Mouse (Mus musculus): ENCODE data around the gene Lgr5. TPM values are rescaled to one million over a fixed set of nuclear protein-coding genes. Genes with fewer than 3 reads are reported as not detected.

The Lgr5 gene
- 10 to 100 TPM; 16.7 to 18.4 TPM for total RNA-seq (2021)
- long read RNA-seq, experiment 1, full-length matches to known transcripts, result 1 of 4 reads
- long read RNA-seq, experiment 1, partial matches to known transcripts, result 2 of 4 reads
- long read RNA-seq, experiment 1, other reads (novel, unspliced or antisense), result 1 of 4 reads
- long read RNA-seq, experiment 2, full-length matches to known transcripts, result 4 of 6 reads
- long read RNA-seq, experiment 2, partial matches to known transcripts, result 2 of 6 reads
- long read RNA-seq, experiment 2, other reads (novel, unspliced or antisense), result 0 of 6 reads

DNA sequence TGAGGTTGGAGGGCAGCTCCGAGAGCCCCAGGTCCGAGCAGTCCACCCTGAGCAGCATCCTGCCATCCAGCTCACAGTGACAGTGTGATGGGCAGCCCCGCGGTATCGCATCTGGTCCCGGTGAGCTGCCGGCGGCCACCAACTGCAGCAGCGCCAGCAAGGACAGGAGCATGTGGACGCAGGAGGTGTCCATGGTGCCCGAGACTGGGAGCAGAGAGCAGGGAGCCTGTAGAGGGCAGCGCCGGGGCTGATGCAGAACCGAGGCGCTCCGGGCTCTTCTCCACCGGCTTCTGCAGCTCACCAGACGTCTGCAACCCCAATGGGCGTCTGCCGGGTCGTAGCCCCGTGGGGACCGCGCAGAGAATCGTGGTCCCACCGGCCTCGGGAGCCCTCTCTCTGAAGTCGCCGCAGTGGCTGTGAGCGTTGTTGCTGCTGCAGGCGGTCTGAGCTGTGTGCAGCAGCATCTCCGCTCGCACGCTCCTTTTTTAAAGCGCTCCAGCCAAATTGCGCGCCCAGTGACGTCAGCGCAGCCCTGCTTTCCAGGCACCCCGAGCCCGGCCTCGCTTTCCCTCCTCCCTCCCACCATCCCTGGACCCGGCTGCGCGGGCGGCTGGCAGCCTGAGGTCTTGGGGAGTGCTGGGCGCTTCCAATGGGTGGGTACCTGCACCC is at the start of gene Lgr5:
TSS of gene Lgr5 (minus strand) at position 480 of the 669 bp plus-strand sequence.
- peak; percentile 72 to 74 for DNase-seq

DNA sequence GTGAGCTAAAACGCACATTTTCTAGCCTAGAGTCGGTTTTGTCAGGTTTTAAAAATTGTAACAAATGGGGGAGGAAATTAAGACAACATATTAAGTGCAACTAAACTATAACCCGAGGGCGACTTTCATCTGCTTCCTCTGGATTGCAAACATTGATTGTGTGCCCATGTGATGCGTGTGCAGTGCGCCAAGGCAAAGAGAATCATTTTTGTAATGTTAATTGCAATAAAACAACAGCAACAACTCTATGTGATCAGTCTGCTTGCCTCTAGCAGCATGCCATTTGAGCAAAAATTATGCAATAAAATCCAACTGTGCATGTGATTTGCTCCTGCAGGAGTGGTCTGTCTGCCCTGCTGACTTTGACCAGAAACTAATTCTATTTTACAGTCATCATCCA is 39.1 kb upstream of the Lgr5 start:
- DNase-seq, result no peak

DNA sequence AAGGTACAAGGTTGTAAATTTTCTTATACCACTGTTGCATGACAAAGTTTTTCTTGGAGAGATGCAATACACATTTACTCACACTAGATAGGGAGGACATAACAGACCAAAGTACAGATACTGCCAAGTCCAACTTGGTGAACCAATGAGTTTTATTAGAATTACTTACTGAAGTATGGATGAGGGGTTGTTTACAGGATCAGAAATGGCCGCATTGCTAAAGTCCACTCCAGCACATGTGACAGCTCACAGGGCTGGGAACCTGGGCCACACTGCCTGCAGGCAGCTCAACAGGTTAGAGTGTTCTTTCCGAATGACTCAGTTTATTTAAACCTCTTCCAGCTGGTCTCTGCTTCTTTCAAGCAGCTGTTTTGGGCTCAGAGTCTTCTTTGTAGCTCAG is 37.4 kb upstream of the Lgr5 start:
- DNase-seq, result no peak

DNA sequence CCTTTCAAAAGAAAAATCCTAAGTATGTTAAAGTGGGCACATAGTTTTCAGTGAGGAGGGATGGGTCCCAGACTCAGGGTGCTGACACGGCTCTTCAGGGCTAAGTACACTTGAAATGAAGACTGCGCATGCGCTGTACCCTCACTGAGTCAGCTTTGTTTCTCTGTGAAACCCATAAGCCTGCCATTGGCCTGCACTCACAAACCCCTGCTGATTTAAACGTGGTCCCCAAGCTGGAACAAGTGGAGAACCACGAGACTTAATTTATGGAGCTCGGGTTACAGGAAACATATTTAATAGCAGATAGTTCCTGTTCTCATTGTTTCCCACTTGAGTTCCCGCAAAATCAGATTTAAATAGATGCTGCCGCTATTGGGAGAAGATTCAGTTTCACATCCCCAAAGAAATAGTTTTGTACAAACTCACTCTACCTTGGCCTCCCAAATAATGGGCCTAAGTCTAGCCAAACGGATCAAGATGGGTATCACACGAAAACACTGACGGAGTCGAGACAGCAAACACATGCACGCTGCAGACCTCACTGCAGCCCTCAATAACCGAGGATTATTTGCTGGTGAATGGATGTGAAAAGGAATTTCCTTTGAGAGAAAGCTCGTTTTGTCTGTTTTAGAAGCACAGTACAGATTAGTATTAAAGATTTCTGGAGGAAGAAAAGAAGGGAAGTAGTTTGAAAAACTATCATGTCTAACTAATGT is 36.5 kb upstream of the Lgr5 start:
- peak in 1 of 2 experiments; percentile 1 for DNase-seq

DNA sequence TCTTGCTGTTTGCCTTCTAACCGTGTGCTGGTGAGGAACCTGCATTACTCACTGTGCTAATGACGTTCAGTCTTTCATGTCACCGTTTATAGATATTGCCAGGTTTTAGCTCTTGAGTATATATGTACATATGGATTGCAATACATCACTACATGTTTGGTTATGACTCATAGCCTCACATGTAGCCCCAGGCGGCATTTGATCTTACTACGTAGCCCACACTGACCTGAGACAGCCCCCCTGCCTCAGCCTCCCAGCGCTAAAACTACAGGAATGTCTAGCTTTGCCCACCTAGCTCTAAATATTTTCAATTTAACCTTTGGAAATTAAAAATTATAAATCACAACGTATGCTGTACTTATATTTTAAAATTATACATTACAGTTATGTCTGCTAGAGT is 35.9 kb upstream of the Lgr5 start:
- no peak for DNase-seq

DNA sequence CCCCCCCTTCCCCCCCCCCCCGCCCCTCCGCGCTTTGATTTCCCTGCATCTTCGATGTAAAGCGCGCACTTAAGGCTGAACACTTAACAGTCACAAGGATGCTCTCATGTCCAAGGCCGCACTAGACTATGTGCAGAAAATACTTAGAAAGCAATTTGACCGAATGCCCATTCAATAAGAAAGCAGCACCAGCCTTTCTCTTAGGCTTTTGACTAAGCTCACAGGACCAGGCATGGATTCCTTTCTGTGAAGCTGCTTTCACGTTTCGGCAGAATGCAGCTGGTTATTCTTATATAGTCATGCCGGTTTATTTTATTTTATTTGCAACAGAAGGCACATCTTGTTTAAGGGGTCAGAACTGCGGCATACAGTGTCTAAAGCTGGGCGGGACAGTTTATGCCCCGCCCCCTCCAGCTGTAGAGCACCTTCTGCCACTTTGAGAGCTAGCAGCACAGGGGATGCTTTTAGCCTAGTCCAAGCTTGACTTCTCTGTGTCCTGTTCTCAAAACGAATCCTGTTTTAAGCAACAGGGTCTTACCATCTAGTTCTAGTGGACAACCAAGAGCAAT is 30.8 kb upstream of the Lgr5 start:
- DNase-seq, result no peak

DNA sequence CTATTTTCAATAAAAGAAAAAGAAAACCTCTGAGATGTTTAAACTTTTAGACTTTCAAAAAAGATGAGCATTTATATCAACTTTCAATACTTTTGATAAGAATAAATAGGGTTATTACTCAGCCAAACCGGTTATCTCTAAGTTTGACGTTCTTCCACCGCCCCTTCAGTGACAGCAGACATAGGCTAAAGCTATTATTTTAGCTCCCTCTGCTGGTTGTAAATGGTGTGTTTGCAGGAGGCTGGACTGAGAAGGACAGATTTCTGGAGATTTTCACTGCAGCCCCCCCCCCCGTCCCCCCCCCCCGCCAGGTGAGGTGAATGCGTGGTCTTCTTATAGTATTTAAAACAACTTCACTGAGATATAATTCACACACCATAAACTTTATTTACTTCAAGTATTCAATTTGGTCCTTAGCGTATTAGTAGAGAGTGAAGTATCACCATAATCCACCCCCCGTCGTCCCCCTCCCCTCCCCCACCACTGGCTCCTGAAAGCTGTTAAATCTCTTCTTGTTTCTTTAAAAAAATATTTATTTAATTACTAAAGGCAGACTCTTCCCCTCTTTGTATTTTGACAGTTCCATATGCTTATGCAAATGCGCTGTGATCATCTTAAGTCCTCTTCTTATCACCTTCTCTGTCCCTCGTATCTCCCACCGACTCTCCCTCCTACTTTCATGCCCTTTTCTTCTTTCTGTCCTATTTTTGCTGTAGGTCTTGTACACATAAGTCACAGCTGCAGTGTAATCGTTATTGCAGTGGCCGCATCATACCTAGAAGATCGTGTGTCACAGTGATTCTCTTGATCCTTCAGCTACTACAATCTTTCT is 30.1 kb upstream of the Lgr5 start:
- DNase-seq, result peak; percentile 2 to 32

DNA sequence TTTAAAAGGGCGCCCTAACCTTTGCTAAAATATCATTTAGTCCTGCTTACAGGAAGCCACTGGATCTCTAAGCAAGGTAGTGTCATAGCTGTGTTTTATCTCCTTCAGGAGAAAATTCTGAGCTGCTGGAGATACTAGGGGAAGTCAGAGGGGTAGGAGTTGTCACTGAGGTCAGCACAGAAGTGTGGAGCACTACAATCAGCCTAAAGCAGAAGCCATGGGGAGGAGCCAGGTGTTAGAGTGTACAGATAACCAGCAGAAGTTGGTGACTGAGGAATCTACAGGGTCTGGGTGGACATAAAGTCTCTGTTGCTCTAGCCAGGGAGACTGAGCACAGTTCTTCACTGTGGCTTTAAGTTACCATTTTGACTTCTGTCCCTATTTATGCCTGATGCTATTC is 8.2 kb upstream of the Lgr5 start:
- DNase-seq, result no peak

DNA sequence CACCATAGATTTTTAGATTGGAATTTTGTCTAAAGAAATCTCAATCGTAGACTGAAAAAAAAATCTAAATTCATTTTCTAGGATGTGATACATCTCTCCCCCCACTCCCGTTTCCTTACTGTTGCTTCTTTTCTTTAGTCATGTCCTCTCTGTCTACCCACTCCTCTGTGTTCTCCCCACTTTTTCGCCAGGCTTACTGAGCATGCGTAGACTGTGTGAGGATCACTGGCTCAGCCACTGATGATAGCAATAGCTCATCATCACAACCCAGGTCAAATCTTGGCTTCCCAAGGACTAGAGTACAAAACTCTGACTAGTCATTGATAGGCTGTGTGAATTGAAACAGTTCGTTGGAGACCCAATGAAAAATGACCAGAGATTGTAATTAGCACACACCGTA is 6.1 kb upstream of the Lgr5 start:
- DNase-seq, result no peak

DNA sequence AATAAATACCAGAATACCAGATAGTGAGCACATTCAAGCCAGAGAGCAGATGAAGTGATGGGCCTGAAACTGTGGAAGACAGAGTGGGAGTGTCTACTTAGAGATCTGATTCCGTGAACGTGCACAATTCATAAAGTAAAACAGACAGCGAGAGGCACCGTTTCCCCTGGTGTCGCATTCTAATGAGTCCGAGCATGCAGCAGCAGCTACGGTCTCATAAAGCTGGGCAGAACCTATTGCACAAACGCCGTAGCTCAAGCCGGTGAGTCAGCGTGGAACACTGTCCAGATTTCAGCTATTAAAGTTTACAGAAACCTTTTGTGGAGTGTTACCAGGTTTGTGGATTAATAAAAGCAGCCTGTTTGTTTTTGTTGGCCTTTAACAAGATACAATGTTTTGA is 5.6 kb upstream of the Lgr5 start:
- no peak for DNase-seq

DNA sequence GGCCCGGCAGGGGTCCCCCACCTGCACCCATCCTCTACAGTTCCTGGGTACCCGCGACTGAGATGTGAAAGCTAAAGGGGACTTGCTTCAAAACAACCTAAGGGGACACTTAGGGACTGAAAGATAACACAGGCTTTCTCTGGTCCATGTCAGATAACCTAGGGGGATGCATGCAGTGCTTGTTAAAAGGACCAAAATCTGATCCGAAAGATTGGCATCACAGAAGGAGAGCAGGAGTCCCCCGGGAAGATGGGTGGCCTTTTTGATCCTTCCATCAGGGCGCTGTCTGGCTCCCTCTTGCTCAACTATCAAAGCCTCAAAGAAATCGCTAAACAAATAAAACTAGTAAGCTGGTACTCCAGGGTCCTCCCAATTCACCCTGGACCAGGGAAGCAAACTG is 399 bp upstream of the Lgr5 start:
- DNase-seq, result no peak

DNA sequence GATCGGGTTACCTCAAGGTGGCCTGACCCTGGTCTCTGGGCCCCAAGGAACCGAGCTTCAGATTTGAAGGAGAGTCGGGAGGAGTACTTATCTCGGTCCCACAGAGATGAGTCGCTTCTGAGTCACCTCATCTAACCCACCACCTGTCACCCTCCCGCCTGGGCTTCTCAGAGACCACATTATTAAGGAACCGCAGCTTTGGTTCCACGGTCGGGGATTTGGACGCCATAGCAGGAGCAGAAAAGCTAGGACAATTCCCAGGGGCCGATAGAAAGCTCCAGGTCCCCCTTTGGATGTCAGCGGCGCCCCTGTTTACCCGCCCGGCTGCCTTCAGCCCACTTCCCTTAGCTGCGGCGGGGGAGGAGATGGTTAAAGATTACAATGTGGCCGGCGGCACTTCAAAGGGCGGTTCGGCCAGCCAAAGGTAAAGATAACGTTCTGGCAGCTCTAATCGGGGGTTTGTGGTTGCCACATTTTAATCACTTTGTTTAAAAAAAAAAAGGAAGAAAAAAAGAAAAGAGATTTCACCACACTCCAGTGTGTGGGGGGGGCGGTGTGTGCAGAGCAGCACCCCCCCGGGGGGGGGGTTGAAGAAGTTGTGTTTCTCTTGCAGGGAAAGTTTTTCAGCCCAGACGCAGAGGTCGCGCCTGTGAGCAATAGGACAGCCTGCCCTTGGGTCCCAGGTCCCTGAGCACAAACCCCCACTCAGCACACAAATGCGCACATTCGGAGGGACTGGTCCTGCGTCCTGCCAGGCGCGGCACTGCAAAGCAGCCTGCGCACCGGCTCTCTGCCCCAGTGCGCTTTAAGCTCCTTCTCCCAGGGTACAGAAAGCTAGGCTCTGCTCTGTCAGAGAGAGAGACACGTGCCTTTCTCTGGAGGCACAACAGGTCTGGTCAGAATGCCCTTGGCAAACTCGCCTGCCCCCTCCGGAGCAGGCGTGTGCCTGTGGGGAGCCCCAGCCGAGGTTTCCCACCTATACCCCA is 1.0 kb downstream of the Lgr5 start:
- DNase-seq, result peak; percentile 20 to 23

DNA sequence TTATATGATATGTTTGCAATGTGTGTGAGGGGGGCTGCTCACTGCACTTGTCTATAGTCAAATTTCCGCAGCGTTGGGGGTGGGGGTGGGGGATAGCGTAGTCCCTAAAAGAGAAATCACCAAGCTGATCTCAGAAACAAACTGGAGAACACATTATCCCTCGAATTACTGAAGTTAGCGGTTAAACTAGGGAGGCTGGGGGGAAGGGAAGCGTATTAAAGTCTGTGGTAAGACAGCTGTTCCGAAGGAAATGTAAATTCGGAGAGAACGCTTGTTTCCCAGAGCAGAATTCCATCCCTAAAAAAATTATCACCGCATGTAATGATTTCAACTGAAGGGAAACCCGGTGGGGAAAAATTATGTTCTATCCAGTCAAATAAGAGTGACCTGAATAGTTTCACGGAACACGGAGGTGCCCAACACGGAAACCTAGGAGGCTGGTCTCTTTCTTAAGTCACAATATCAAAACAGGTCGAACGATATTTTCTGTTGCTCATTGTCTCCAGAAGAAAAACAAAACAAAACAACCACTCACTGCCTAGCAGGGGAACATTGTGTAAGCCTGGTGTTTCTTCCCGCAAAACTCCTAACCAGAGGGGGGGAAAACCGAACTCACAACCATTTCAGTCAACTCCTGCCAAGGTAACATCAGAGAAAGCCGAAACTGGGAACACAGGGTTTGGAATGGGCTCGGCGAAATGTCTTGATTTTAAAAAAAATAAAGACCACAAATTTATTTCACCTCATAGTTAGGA is 1.9 kb downstream of the Lgr5 start:
- no peak for DNase-seq

DNA sequence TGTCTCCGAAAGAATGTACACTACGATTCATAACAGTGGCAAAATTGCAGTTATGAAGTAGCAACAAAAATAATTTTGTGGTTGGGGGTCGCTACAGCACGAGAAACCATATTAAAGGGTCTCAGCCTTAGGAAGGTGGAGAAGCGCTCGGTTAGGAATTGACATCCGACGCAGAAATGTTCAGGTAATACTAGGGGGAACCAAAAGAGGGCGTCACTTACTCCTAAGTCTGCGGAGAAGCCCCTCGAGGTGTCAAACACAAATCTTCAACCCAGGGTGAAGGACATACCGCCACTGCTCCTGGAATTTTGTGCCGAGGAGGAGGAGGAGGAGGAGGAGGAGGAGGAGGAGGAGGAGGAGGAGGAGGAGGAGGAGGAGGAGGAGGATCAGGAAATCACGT is 2.9 kb downstream of the Lgr5 start:
- DNase-seq, result no peak

DNA sequence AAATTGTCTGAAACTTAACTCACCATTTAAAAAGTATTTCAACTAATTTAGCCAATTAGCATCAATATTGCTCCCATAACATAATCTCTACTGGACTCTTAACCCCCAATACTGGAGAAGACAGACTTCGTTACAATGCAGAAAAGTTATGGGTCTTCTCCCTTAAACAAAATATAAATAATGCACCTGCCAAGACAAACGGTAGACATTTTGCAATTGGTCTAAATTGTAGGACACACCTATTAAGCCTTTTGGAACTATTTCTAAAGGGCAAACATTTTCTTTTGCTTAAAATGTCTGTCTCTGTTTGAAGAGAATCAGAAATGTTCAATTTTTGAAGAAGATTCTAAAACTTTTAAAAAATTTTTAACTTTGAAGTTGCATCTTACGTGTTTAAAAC is 4.5 kb downstream of the Lgr5 start:
- no peak for DNase-seq

DNA sequence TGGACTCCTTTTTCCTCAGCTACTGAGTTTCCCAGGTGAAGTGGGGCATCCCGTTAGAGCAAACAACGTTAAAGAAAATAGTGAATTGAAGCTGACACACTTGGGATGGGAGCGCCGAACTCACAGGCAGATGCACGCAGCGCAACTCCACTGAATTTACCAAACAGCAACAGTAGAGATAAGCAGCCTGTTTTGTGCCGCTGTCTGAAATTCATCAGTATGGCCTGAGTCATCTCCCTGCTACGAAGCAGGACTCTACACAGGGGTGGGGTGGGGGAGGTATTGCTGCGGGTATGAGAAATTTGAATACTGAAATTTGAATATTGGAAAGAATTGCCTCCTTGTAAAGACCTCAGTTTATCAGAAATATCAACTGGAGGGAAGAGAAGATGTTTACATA is 5.6 kb downstream of the Lgr5 start:
- DNase-seq, result no peak

DNA sequence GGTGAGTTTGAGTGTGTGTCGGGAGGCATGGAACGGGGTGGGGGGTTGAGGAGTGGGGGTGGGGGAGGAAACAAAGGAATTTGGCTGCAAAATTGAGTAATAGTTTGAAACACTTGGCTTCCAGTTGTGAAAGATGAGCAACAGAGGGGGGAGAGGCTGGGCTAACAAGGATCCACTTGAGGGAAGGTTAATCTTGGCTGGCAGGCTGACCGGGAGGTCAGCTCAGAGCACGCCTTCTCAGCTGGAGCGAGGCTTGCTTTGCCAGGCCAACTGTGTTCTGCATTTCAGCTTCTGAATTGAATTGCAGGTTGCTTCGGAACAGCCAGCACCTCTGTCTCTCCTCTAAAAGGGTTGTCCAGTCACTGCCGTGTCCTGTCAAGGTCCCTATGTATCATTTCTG is 8.1 kb downstream of the Lgr5 start:
- no peak for DNase-seq

DNA sequence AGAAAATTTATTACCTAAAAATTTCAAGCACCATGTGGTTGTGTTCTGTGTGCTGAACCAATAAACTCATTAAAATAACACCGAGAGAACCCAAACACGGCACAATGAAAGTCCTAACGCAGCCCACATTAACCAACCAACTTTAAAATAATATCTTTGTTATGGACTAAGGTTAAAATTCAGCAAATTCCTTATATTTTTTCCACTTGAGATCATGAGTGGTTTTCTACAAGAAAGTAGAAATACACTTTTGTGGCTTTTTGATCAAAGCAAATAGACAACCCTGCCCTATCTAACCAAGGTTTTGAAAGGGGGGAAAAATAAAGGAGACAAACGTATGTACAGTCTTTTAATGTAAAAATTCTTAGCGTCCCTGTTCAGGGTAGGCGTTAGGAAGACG is 8.5 kb downstream of the Lgr5 start:
- DNase-seq, result no peak

DNA sequence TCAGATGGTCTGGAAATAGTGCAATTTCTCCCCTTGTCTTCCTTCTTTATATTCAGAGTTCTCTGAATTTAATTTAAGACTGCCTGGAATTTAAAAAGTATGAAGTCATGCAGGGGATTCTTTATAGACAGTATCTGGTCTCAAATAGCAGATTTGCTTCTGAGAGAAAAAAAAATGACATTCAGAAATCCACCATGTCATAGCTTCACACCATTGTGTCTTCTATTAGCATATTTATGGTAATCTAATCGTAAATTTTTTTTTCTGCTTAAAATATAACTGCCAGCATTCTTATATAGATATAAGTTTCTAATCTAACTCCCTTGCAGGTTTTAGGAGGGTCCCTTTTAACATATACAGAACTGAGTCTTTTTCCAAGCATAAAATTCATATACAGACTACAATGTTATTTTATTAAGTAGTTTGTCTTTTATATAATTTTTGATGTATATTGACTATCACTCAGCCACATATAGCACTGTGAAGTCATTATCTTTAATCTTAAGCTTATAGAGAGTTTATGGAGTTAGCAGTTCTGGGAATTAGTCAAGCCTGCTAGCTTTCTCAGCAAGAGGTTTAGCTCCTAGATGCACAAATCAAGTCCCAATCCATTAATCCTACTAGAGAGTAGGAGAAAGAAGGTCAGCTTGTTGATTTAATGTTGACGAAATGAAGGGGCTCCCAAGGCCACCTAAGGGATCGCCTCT is 15.7 kb downstream of the Lgr5 start:
- DNase-seq, result no peak

DNA sequence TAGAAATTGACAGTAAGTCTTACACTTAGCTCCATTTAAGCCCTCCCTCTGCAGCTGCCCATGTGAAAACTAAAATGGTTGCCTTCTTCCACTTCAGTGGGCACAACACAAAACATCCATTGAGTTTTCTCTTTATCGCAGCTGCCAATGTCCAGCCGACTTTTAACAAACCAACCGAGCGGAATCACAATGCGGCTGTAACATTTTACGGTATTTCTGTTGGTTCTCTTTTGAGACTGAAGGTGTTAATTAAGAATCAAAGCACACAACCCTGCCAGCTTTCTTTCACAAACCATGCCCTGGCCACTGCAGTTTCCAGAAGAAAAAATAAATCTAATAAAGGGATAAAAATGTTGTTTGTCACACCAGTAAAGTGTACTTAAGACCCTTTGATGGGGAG is 16.3 kb downstream of the Lgr5 start:
- DNase-seq, result no peak
